Mouse (Mus musculus) liver, embryonic 11.5 days (tissue): ENCODE data around the gene Evi2a. TPM values are rescaled to one million over a fixed set of nuclear protein-coding genes. Genes with fewer than 3 reads are reported as not detected.

Experiments used
- ATAC-seq: fragments of 200-750 bp; cut with Nextera tagmentation; replicated peaks from 2 replicates; pipeline ENCODE4 v1.8.0; 2017; ENCODE audit warnings: moderate number of reproducible peaks, mild to moderate bottlenecking, moderate TSS enrichment, moderate library complexity; ENCODE audit not compliant: low FRiP score
- DNase-seq: peaks from one replicate; pipeline ENCODE4 v3.0.0-alpha.2; 2017; ENCODE audit warnings: low spot score
- H3K27ac ChIP-seq: fragments of 300-500 bp; sonication (generic); 2 replicates; pipeline ENCODE4 v1.5.1; 2014; ENCODE audit warnings: mild to moderate bottlenecking, low read depth, low read length, control low read depth
- H3K27me3 ChIP-seq: fragments of 300-500 bp; sonication (generic); replicated peaks from 2 replicates; pipeline ENCODE4 v1.6.1; 2014; ENCODE audit warnings: low read length, mixed read lengths; ENCODE audit not compliant: control insufficient read depth, insufficient read depth
- H3K36me3 ChIP-seq: fragments of 300-500 bp; sonication (generic); 2 replicates; pipeline ENCODE4 v1.6.1; 2014; ENCODE audit warnings: mild to moderate bottlenecking, low read length, moderate library complexity, mixed read lengths; ENCODE audit not compliant: control insufficient read depth, insufficient read depth
- H3K4me1 ChIP-seq: fragments of 300-500 bp; sonication (generic); replicated peaks from 2 replicates; pipeline ENCODE4 v1.6.1; 2014; ENCODE audit warnings: low read length, mixed read lengths; ENCODE audit not compliant: control insufficient read depth, insufficient read depth
- H3K4me2 ChIP-seq: fragments of 300-500 bp; sonication (generic); 2 replicates; pipeline ENCODE4 v1.6.1; 2014; ENCODE audit warnings: mild to moderate bottlenecking, control low read depth, moderate library complexity
- H3K4me3 ChIP-seq: fragments of 300-500 bp; sonication (generic); 2 replicates; pipeline ENCODE4 v1.5.1; 2014; ENCODE audit warnings: low read depth, low read length, control low read depth
- H3K9ac ChIP-seq: fragments of 300-500 bp; sonication (generic); 2 replicates; pipeline ENCODE4 v1.6.1; 2014; ENCODE audit warnings: low read depth, low read length, control low read depth
- H3K9me3 ChIP-seq: fragments of 300-500 bp; sonication (generic); 2 replicates; pipeline ENCODE4 v1.6.1; 2016; ENCODE audit warnings: low read length, inconsistent platforms, mixed read lengths; ENCODE audit not compliant: control insufficient read depth
- WGBS: fragments of 180-500 bp; shearing (Covaris S2); extraction: QIAGEN DNeasy Blood & Tissue Kit; methylation state at CpG from one replicate; pipeline ENCODE4 v1.1.7; 2014; 5-methylcytosine and 5-hydroxymethylcytosine counted together
- polyA plus RNA-seq: library from polyadenylated mRNA; unstranded; fragments of >200 nt; fragmentation: Nextera tagmentation; extraction: Ambion mirVana; gene quantifications from 2 replicates; pipeline ENCODE4 v1.2.1, GENCODE M21; 2014

Gene Evi2a
- polyA plus RNA-seq, 1 experiment from 2014 or later = 5.9 TPM

- DNase-seq (no peak), ATAC-seq (no peak)
- Histone ChIP-seq H3K9me3 (no peaks in the 10 kb centered on the region), H3K4me1 (no peaks in the 10 kb centered on the region), H3K36me3 (peaks cover 3% of the 10 kb centered on the region), H3K4me2 (no peak overlapping the region), H3K27ac (no peak overlapping the region), H3K9ac (no peak overlapping the region), H3K27me3 (no peaks in the 10 kb centered on the region), H3K4me3 (no peak overlapping the region)
- WGBS = 84% methylated on average over 4 of the region's 4 CpGs
Measured at GRCm38 (mm10) chr11:79560536-79560935, 30.1 kb upstream of the Evi2a start.

- no peaks in the 10 kb centered on the region for H3K27me3 ChIP-seq
- H3K4me3 ChIP-seq = no peak overlapping the region
- DNase-seq (no peak), ATAC-seq (no peak; the same call in 1 of the 2 replicates)
- 20% methylated on average over 1 of the region's 1 CpGs for WGBS
- no peak overlapping the region for H3K27ac ChIP-seq
- no peaks in the 10 kb centered on the region; the same call in 1 of the 2 replicates for H3K4me1 ChIP-seq
- H3K9ac ChIP-seq = no peak overlapping the region
- H3K4me2 ChIP-seq = no peak overlapping the region
- H3K36me3 ChIP-seq = peaks cover 17% of the 10 kb centered on the region
- no peaks in the 10 kb centered on the region for H3K9me3 ChIP-seq
Measured at GRCm38 (mm10) chr11:79552622-79553021, 22.2 kb upstream of the Evi2a start.

GRCm38 (mm10) chr11:79536293-79536692 is 5.9 kb upstream of the Evi2a start:
- Histone ChIP-seq H3K36me3 (0 out of 2 replicates have a peak, but pooled peaks cover 5% of the 10 kb centered on the region), H3K4me2 (peak overlapping the region; percentile 16), H3K9ac (no peak overlapping the region)

GRCm38 (mm10) chr11:79535554-79535953 is 5.1 kb upstream of the Evi2a start:
- Histone ChIP-seq H3K4me3 (no peak overlapping the region), H3K27ac (peak overlapping the region; percentile 42; the same call in 1 of the 2 replicates), H3K4me2 (peak overlapping the region; percentile 16; the same call in 1 of the 2 replicates), H3K9ac (no peak overlapping the region), H3K36me3 (0 out of 2 replicates have a peak, but pooled peaks cover 3% of the 10 kb centered on the region), H3K27me3 (no peaks in the 10 kb centered on the region), H3K4me1 (peaks cover 22% of the 10 kb centered on the region), H3K9me3 (no peaks in the 10 kb centered on the region)
- WGBS = 45% methylated on average over 4 of the region's 4 CpGs
- ATAC-seq = no peak
- DNase-seq = no peak

More at GRCm38 (mm10) chr11:79536293-79536692, 5.9 kb upstream of the Evi2a start:
- Histone ChIP-seq H3K4me1 (peaks cover 17% of the 10 kb centered on the region), H3K27me3 (no peaks in the 10 kb centered on the region), H3K9me3 (no peaks in the 10 kb centered on the region), H3K4me3 (no peak overlapping the region), H3K27ac (peak overlapping the region; percentile 42; the same call in 1 of the 2 replicates)
- no peak for DNase-seq
- ATAC-seq = no peak
- 81% methylated on average over 3 of the region's 3 CpGs for WGBS

- Histone ChIP-seq H3K4me2 (no peak overlapping the region), H3K4me3 (no peak overlapping the region), H3K9ac (no peak overlapping the region), H3K4me1 (peaks cover 28% of the 10 kb centered on the region), H3K27me3 (no peaks in the 10 kb centered on the region), H3K9me3 (no peaks in the 10 kb centered on the region), H3K27ac (no peak overlapping the region), H3K36me3 (0 out of 2 replicates have a peak, but pooled peaks cover 3% of the 10 kb centered on the region)
- no peak for DNase-seq
- ATAC-seq = no peak
- WGBS = 81% methylated on average over 8 of the region's 8 CpGs
Measured at GRCm38 (mm10) chr11:79533950-79534690, 3.7 kb upstream of the Evi2a start.

- WGBS = 64% methylated on average over 6 of the region's 6 CpGs
- peak overlapping the region; percentile 25; the same call in 1 of the 2 replicates for H3K27ac ChIP-seq
- no peaks in the 10 kb centered on the region for H3K9me3 ChIP-seq
- ATAC-seq (peak; percentile 49; the same call in 1 of the 2 replicates), DNase-seq (no peak)
- H3K4me1 ChIP-seq = peaks cover 36% of the 10 kb centered on the region
- H3K9ac ChIP-seq = no peak overlapping the region
- H3K36me3 ChIP-seq = 0 out of 2 replicates have a peak, but pooled peaks cover 3% of the 10 kb centered on the region
- no peak overlapping the region for H3K4me3 ChIP-seq
- H3K27me3 ChIP-seq = no peaks in the 10 kb centered on the region
- H3K4me2 ChIP-seq = no peak overlapping the region
Measured at GRCm38 (mm10) chr11:79533311-79533710, 2.9 kb upstream of the Evi2a start.

GRCm38 (mm10) chr11:79531485-79531884 is 1.1 kb upstream of the Evi2a start:
- DNase-seq (no peak), ATAC-seq (no peak)
- H3K9me3 ChIP-seq = no peaks in the 10 kb centered on the region
- H3K4me3 ChIP-seq = no peak overlapping the region
- H3K9ac ChIP-seq = no peak overlapping the region
- no peak overlapping the region for H3K4me2 ChIP-seq
- H3K27ac ChIP-seq = no peak overlapping the region
- peaks cover 49% of the 10 kb centered on the region for H3K4me1 ChIP-seq
- H3K36me3 ChIP-seq = peaks cover 4% of the 10 kb centered on the region; the same call in 1 of the 2 replicates
- WGBS = 79% methylated on average over 4 of the region's 4 CpGs
- H3K27me3 ChIP-seq = no peaks in the 10 kb centered on the region

GRCm38 (mm10) chr11:79530774-79531173 is 365 bp upstream of the Evi2a start:
- 63% methylated on average over 11 of the region's 11 CpGs for WGBS
- Histone ChIP-seq H3K9me3 (no peaks in the 10 kb centered on the region), H3K4me3 (no peak overlapping the region), H3K9ac (no peak overlapping the region), H3K27me3 (no peaks in the 10 kb centered on the region), H3K36me3 (peaks cover 4% of the 10 kb centered on the region; the same call in 1 of the 2 replicates), H3K27ac (no peak overlapping the region), H3K4me2 (peak overlapping the region; percentile 42), H3K4me1 (peaks cover 49% of the 10 kb centered on the region)
- ATAC-seq = no peak
- no peak for DNase-seq

GRCm38 (mm10) chr11:79529736-79530135 is 673 bp downstream of the Evi2a start:
- H3K4me3 ChIP-seq = no peak overlapping the region
- no peak for ATAC-seq
- no peak for DNase-seq
- WGBS = 87% methylated on average over 2 of the region's 2 CpGs
- H3K9ac ChIP-seq = no peak overlapping the region
- H3K4me1 ChIP-seq = peaks cover 49% of the 10 kb centered on the region
- peak overlapping the region; percentile 21 for H3K4me2 ChIP-seq
- no peak overlapping the region for H3K27ac ChIP-seq
- no peaks in the 10 kb centered on the region for H3K27me3 ChIP-seq
- H3K9me3 ChIP-seq = no peaks in the 10 kb centered on the region
- peaks cover 4% of the 10 kb centered on the region; the same call in 1 of the 2 replicates for H3K36me3 ChIP-seq
